Mouse (Mus musculus) neural tube, embryonic 11.5 days (tissue): ENCODE data around the gene Olfr1252. TPM values are rescaled to one million over a fixed set of nuclear protein-coding genes. Genes with fewer than 3 reads are reported as not detected.

Experiments
- ATAC-seq: fragments of 200-750 bp; cut with Nextera tagmentation; 2 replicates; pipeline ENCODE4 v1.8.0; 2017; ENCODE audit warnings: moderate number of reproducible peaks, mild to moderate bottlenecking, moderate TSS enrichment, moderate library complexity; ENCODE audit not compliant: insufficient read depth, low FRiP score, low TSS enrichment
- DNase-seq: peaks from one replicate; pipeline ENCODE4 v3.0.0-alpha.2; 2015; ENCODE audit warnings: low spot score
- H3K27ac ChIP-seq: fragments of 300-500 bp; sonication (generic); 2 replicates; pipeline ENCODE4 v1.5.1; 2014; ENCODE audit warnings: low read depth, mild to moderate bottlenecking, low read length
- H3K27me3 ChIP-seq: fragments of 300-500 bp; sonication (generic); 2 replicates; pipeline ENCODE4 v1.6.1; 2014; ENCODE audit warnings: mild to moderate bottlenecking, low read length, mixed read lengths; ENCODE audit not compliant: control insufficient read depth, insufficient read depth
- H3K36me3 ChIP-seq: fragments of 300-500 bp; sonication (generic); 2 replicates; pipeline ENCODE4 v1.6.1; 2014; ENCODE audit warnings: mild to moderate bottlenecking, low read length, moderate library complexity, mixed read lengths; ENCODE audit not compliant: control insufficient read depth, insufficient read depth
- H3K4me1 ChIP-seq: fragments of 300-500 bp; sonication (generic); 2 replicates; pipeline ENCODE4 v1.6.1; 2014; ENCODE audit warnings: low read length, mixed read lengths; ENCODE audit not compliant: control insufficient read depth, insufficient read depth
- H3K4me2 ChIP-seq: fragments of 300-500 bp; sonication (generic); 2 replicates; pipeline ENCODE4 v1.6.1; 2014; ENCODE audit warnings: low read depth, mild to moderate bottlenecking, moderate library complexity
- H3K4me3 ChIP-seq: fragments of 300-500 bp; sonication (generic); 2 replicates; pipeline ENCODE4 v1.5.1; 2014; ENCODE audit warnings: low read depth, low read length
- H3K9ac ChIP-seq: fragments of 300-500 bp; sonication (generic); 2 replicates; pipeline ENCODE4 v1.6.1; 2014; ENCODE audit warnings: mild to moderate bottlenecking, low read length
- H3K9me3 ChIP-seq: fragments of 300-500 bp; sonication (generic); 2 replicates; pipeline ENCODE4 v1.6.1; 2016; ENCODE audit warnings: low read length; ENCODE audit not compliant: control insufficient read depth
- WGBS: fragments of 180-500 bp; shearing (Covaris S2); extraction: QIAGEN DNeasy Blood & Tissue Kit; methylation state at CpG from one replicate; pipeline ENCODE4 v1.1.7; 2014; 5-methylcytosine and 5-hydroxymethylcytosine counted together
- polyA plus RNA-seq: library from polyadenylated mRNA; unstranded; fragments of >200 nt; fragmentation: Nextera tagmentation; extraction: Ambion mirVana; gene quantifications from 2 replicates; pipeline ENCODE4 v1.2.1, GENCODE M21; 2014

Olfr1252 gene
- polyA plus RNA-seq, result not detected in 2 replicates

GRCm38 (mm10) chr2:89724912-89725311, at the start of gene Olfr1252:
TSS of gene Olfr1252 (minus strand) at chr2:89725012.
- H3K27me3 ChIP-seq, result no peaks in the 10 kb centered on the region
- no peak within 1 kb of the TSS for H3K9ac ChIP-seq
- no peaks in the 10 kb centered on the region for H3K36me3 ChIP-seq
- H3K27ac ChIP-seq, result no peak within 1 kb of the TSS
- DNase-seq, result no peak
- ATAC-seq, result no peak
- no peak within 1 kb of the TSS for H3K4me2 ChIP-seq
- H3K4me1 ChIP-seq, result no peaks in the 10 kb centered on the region
- 76% methylated on average over 1 of the region's 1 CpGs for WGBS
- H3K4me3 ChIP-seq, result no peak within 1 kb of the TSS
- no peaks in the 10 kb centered on the region for H3K9me3 ChIP-seq

GRCm38 (mm10) chr2:89756990-89757389, 32.2 kb upstream of the Olfr1252 start, which contains the start of gene Olfr1253:
TSS of gene Olfr1253 (minus strand) at chr2:89757090.
- no peak for DNase-seq
- ATAC-seq, result no peak
- no peaks in the 10 kb centered on the region for H3K27me3 ChIP-seq
- 93% methylated on average over 1 of the region's 1 CpGs for WGBS
- H3K36me3 ChIP-seq, result no peaks in the 10 kb centered on the region
- no peak within 1 kb of the TSS for H3K9ac ChIP-seq
- no peak within 1 kb of the TSS for H3K27ac ChIP-seq
- no peak within 1 kb of the TSS for H3K4me3 ChIP-seq
- H3K4me1 ChIP-seq, result no peaks in the 10 kb centered on the region
- H3K4me2 ChIP-seq, result no peak within 1 kb of the TSS
- no peaks in the 10 kb centered on the region for H3K9me3 ChIP-seq

- Histone ChIP-seq H3K27me3 (no peaks in the 10 kb centered on the region), H3K36me3 (no peaks in the 10 kb centered on the region), H3K9ac (no peak overlapping the region), H3K4me1 (no peaks in the 10 kb centered on the region), H3K9me3 (no peaks in the 10 kb centered on the region), H3K4me3 (no peak overlapping the region), H3K4me2 (no peak overlapping the region), H3K27ac (no peak overlapping the region)
- DNase-seq, result no peak
- WGBS, result 86% methylated on average over 6 of the region's 6 CpGs
- ATAC-seq, result no peak
These were observed 32.8 kb downstream of the Olfr1252 start for GRCm38 (mm10) chr2:89691980-89692379.

- Histone ChIP-seq H3K4me3 (no peak within 1 kb of the TSS), H3K36me3 (no peaks in the 10 kb centered on the region), H3K9me3 (no peaks in the 10 kb centered on the region), H3K27ac (no peak within 1 kb of the TSS), H3K9ac (no peak within 1 kb of the TSS), H3K4me2 (no peak within 1 kb of the TSS), H3K27me3 (no peaks in the 10 kb centered on the region), H3K4me1 (no peaks in the 10 kb centered on the region)
- DNase-seq (no peak), ATAC-seq (no peak)
These were observed 53.0 kb downstream of the Olfr1252 start, which contains the start of gene Olfr1251 for GRCm38 (mm10) chr2:89671836-89672235. TSS of gene Olfr1251 (minus strand) at chr2:89671936.

Other genes starting within 250 kb of the Olfr1252 start
- gene Olfr1241, start 237.9 kb downstream of the Olfr1252 start, polyA plus RNA-seq, result not detected in 2 replicates
- not detected in 2 replicates for gene Olfr1242, start 226.7 kb downstream of the Olfr1252 start, polyA plus RNA-seq
- not detected in 2 replicates for gene Olfr1243, start 193.5 kb downstream of the Olfr1252 start, polyA plus RNA-seq
- gene Olfr1245, start 146.6 kb downstream of the Olfr1252 start, polyA plus RNA-seq, result not detected in 2 replicates
- not detected in 2 replicates for gene Olfr1246, start 131.9 kb downstream of the Olfr1252 start, polyA plus RNA-seq
- not detected in 2 replicates for gene Olfr1247, start 110.9 kb downstream of the Olfr1252 start, polyA plus RNA-seq
- gene Olfr1248, start 106.8 kb downstream of the Olfr1252 start, polyA plus RNA-seq, result not detected in 2 replicates
- gene Olfr1249, start 90.0 kb downstream of the Olfr1252 start, polyA plus RNA-seq, result not detected in 2 replicates
- not detected in 2 replicates for gene Olfr1250, start 63.5 kb downstream of the Olfr1252 start, polyA plus RNA-seq
- gene Olfr1251, start 53.1 kb downstream of the Olfr1252 start, polyA plus RNA-seq, result not detected in 2 replicates
- not detected in 2 replicates for gene Olfr1253, start 32.1 kb upstream of the Olfr1252 start, polyA plus RNA-seq
- gene Olfr1254, start 68.6 kb upstream of the Olfr1252 start, polyA plus RNA-seq, result not detected in 2 replicates
- not detected in 2 replicates for gene Olfr1255, start 87.0 kb upstream of the Olfr1252 start, polyA plus RNA-seq
- not detected in 2 replicates for gene Olfr1256, start 116.5 kb upstream of the Olfr1252 start, polyA plus RNA-seq
- gene Olfr48, start 123.2 kb upstream of the Olfr1252 start, polyA plus RNA-seq, result not detected in 2 replicates
- not detected in 2 replicates for gene Olfr1257, start 153.4 kb upstream of the Olfr1252 start, polyA plus RNA-seq
- not detected in 2 replicates for gene Olfr1258, start 202.3 kb upstream of the Olfr1252 start, polyA plus RNA-seq
- not detected in 2 replicates for gene Olfr1259, start 223.7 kb upstream of the Olfr1252 start, polyA plus RNA-seq
- gene Olfr1260, start 249.3 kb upstream of the Olfr1252 start, polyA plus RNA-seq, result not detected in 2 replicates